Mouse (Mus musculus): ENCODE measurements around the gene Dlst.
A peak's percentile ranks its signal among the peaks of the same experiment; 100 is the strongest.

DNA sequence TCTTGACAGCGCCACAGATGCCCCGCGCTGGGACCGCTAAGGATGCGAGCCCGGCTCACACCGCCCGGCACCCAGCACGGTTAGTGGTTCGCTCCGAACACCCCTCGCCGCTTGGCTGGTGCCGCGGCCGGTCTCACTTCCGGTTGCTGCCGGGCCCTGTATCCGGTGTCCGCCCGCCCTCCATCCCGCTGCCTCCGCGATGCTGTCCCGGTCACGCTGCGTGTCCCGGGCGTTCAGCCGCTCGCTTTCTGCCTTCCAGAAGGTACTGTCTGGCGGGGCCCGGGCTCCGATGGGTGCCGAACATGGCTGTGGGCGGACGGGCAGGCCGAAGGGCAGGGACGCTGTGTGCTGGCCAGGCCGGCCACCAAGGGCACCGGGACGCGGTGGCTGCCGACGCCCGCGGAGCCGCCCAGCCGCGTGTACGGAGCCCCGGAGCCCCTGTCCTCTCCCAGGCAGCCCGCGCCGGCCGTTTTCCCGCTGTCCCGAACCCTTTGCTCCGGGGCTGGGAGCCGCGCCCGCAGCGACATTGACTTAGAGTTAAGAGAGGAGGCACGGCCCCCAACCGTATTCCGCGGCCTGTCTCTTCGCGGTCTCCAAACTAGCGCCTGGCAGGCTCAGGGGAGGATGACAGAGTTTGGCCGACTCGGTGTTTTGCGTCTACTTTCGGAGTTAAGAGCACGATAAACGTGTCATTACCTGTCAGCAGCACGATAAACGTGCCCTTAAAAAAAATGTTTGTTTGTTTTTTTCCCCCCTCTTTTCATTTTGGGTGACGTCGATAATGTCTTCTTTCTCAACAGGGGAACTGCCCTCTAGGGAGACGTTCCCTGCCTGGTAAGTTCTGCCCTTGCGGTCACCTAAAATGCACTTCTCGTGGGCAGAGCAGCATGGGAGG, at the start of gene Dlst, which contains the start of gene Prox2:
- TF ChIP-seq POLR2A (IDR thresholded peaks at IDR 0.05; ENCODE audit: insufficient read length, low read depth): peak; percentile 99
- TF ChIP-seq REST (IDR thresholded peaks at IDR 0.05; ENCODE audit: insufficient read depth, insufficient read length): no peak
- TF ChIP-seq TCF3 (IDR thresholded peaks at IDR 0.05; ENCODE audit: insufficient read length, low read depth): no peak
- no peak for TF ChIP-seq MAX (IDR thresholded peaks at IDR 0.05; ENCODE audit: low read depth)
- TF ChIP-seq USF1 (IDR thresholded peaks at IDR 0.05; ENCODE audit: low read depth): no peak
- TF ChIP-seq POLR2AphosphoS2 (IDR thresholded peaks at IDR 0.05; ENCODE audit: insufficient read length, low read depth): peak; percentile 99

All from myocyte (in vitro differentiated cells).